Mouse (Mus musculus) right cerebral cortex, postnatal 10 days (tissue): ENCODE data around the gene Pdik1l.

Experiments used
- DNase-seq, 2 experiments: peaks; one replicate each; pipeline ENCODE4 v3.0.0; 2021; ENCODE audit warnings: low spot score in 2 of 2

The Pdik1l gene

GRCm38 (mm10) chr4:134258354-134258753 lies 29.3 kb downstream of the Pdik1l start:
- DNase-seq: no peak

DNA sequence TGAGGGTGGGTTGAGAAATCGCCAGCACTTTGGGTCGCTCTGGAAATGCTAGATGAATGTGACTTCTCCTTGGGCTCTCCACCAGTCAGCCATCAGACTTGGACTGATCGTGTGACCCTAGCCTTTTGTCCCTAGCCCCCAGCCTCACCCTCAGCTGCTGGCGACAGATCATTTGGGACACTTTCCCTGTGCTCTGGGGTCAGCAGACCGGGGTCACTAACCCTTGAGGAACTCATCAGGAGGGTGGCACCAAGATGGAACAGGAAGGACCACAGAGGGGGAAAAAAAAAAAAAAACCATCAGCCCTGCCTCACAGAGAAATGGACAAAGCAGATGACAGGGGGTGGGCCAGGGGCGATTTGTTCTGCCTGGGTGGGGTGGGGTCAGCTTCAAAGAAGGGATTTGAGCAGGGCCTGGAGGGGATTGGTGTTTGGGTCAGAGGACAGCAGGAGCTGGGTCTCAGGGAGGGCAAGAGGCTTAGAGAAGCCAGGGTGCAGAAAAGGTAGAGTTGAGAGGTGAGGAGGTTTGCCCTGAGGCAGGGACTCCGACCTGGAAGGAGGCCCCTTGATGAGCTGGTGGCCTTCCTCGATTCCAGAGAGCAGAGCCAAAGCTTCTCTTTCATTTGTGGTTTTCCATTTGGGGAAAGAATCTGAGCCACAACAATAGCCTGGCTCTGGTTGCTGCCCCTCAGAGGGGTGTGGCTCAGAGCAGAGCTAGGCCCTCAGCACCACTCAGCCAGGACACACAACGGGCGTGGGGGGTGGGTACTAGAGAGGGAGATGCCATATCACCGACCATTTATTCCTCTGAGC lies 30.3 kb downstream of the Pdik1l start:
- no peak for DNase-seq

GRCm38 (mm10) chr4:134256407-134257197 lies 31.1 kb downstream of the Pdik1l start:
- DNase-seq: no peak

- DNase-seq: no peak
Measured at GRCm38 (mm10) chr4:134255854-134256253, 31.8 kb downstream of the Pdik1l start.

DNA sequence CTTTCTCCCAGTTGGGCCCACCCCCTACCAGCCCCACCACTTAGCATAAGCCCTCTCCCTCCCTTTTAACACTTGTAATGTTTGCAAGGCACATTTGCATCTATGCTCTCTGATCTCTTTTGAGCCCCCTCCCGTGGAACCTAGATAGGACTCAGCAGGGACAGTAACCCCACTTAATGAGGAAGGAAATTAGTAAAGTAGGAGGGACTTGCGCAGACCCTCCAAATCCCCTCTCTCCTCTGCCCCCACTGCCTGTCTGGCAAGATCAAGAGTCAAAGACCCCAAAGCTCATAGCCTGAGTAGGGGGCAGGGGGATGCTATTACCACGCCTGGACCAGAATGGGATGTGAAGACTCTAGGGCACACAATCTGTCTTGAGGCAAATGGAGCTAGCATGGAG lies 32.9 kb downstream of the Pdik1l start:
- no peak for DNase-seq

GRCm38 (mm10) chr4:134253722-134254324 lies 33.9 kb downstream of the Pdik1l start, which contains the start of gene Grrp1:
TSS of gene Grrp1 (minus strand) at chr4:134254106.
- no peak for DNase-seq

- DNase-seq: no peak
Measured at GRCm38 (mm10) chr4:134252911-134253721, 34.6 kb downstream of the Pdik1l start.

DNA sequence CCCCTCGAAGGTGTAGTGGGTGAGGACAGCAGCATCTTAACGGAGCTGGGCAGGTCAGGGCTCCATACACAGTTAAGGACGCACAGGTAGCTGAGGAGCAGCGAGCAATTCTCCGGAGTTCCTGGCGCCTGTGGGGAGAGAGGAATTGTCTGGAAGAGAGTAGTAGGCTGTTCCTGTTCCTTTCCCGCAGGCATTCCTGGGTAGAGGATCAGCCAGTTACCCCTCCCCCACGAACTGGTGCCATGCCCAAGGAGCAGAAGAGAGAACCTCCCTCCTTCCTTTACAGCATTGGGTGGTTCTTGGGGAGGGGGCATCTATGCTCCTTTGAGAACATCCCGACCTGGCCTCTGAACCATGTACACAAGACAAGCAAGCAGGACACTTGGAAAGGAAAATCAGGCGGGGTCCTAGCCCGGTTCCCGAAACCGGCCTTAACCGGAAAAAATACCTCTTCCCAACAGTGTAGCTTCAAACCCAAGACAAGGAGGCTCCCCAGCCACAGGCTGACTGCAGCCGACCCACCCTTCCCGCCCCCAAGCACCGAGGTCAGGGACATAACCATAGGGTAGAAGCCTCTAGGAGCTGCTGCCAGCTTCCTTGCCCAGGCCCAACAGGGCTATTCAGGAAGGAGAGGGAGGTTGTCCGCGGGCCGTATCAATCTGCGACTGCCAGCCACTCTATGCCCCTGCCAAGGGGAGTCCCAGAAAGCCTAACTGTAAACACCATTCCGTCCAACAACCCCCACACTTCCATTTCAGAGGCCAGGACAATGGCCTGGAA lies 35.4 kb downstream of the Pdik1l start:
- peak in 1 of 2 experiments; percentile 35 for DNase-seq

GRCm38 (mm10) chr4:134251241-134252130 lies 36.2 kb downstream of the Pdik1l start:
- peak; percentile 72 to 76 for DNase-seq

DNA sequence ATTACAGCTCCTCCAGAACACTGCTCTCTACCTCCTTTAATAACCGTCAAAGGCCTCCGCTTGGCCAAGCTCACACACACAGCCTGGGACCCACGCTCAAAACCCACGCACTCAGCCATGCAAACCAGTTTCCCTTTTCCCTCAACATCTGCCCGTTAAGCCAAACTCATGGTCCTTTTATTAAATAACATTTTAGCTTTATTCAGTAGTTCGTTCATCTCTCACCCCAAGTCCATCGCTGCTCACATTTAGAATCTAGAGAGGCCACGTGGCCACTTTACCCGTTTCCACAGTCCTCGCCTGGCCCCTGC lies 36.8 kb downstream of the Pdik1l start:
- no peak for DNase-seq

DNA sequence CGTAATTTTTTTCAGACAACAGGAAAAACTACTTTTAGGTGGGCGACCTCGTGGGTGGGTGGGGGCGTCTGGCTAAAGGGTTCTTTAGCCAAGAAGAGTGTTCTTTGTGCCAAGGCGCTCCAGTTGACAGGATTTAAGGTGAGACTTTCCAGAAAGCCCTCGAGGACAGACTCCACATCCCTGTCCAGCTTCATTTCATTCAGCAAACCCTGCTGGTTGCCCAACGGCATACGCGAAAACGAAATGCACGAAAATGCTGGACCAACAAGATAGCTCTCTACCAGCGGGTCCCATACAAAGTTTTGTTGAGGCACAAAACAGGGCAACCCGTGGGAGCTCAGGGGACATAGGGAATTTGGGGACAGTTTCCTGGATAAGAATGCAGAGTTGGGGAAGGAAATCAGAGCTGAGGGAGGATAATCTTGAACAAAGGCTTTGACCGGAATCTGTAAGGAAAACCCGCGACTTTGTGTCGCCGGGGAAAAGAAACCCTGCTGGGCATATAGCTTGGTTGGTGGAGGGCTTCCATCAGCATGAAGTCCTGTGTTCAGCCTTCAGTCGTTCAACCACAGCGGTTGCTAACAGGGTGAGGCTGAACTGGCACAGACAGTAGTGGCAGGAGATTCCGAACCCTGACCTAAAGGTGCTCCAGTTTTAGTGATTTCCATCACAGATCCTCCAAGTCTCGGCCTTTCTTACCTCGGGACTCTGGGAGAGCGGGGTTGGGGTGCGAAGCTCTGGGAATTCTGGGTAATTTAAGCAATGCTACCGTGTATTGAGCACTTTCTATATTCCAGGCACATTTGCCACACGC lies 37.4 kb downstream of the Pdik1l start:
- no peak for DNase-seq

GRCm38 (mm10) chr4:134249651-134250050 lies 38.0 kb downstream of the Pdik1l start:
- DNase-seq: peak; percentile 75 to 82

DNA sequence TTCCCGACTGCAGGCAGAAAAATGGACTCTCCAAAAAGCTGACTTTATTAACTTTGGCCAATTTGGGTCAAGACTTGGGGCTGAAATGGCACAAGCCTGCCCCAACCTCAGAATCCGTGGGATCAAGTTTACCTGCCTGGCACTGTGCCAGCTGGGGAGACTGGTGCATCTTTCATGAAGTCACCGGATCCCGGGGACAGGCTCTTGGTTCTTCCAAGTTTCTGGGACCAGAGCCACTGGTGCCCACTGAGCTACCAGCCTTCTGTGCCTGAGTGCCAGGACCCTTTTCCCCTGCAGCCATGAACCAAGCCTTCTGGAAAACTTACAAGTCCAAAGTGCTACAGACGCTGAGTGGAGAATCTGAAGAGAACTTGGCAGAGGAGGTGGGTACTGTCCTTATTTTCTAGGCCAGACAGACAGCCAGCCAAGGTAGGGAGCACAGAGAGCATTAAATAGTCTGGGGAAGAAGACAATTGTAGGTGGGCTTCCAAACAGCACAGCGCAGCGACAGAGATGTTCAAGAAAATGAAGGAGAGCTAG lies 40.9 kb downstream of the Pdik1l start, which contains the start of gene Gm30191:
Gm30191 (plus strand) TSS at position 217 of the 540 bp plus-strand sequence.
- DNase-seq: peak in 1 of 2 experiments; percentile 44

GRCm38 (mm10) chr4:134246256-134246655 lies 41.4 kb downstream of the Pdik1l start:
- DNase-seq: no peak

DNA sequence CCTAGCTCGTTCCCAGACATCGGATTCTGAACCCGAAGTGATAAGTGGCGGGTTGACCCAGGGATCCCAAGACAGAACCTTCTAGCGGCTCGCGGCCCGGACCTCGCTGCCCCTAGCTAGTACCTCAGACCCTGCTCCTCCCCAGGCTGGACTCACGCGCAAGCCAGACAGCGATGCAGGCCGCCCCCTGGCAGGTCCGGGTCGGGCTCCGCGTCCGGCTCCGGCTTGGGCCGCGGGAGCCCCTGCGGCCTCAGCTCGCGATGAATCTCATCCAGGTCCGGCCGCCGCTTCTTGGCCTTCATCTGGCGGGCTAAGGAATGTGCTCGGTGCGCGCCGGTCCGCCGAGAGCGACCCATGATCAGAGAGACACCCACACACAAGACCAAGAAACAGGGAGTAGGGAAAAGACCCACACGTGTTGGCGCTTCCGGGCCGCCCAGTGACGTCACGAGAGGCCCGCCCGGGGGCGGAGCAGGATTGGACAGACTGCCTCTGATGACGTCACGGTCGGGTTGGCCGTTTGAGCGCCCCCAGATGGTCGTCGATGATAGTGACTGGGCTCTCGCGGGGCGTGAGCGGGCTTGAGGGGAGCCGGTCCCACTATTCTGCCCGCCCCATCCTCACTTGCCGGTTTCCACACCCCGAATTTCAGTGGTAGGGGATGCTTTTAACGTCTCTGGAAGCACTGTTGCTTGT lies 42.4 kb downstream of the Pdik1l start, which contains the start of gene Zfp593:
Zfp593 (minus strand) TSS at position 445 of the 696 bp plus-strand sequence.
- peak; percentile 96 to 97 for DNase-seq

GRCm38 (mm10) chr4:134243516-134244250 lies 44.0 kb downstream of the Pdik1l start, which contains the start of gene E130218I03Rik:
TSS of gene E130218I03Rik (plus strand) at chr4:134243662.
- no peak for DNase-seq

DNA sequence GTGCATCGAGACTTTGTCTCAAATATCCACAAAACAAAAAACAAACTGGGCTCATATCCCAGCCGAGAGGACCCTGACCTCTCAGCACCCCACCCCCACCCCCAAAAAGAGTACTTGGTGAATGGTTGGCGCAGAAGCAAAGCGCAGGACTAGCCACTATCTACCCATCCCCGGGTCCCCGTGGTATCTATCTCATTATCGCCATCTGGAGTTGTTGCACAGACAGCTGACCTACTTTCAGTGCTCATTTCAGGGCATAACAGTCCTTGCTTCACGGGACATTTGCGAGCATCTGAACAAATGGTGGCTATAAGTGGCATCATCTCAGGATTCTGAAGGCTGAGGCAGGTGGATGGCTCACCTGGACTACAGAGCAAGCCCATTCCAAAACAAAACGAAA lies 49.0 kb downstream of the Pdik1l start:
- no peak for DNase-seq
